Mouse (Mus musculus) heart, embryonic 11.5 days (tissue): ENCODE measurements around the gene Zswim1. TPM values are rescaled to one million over a fixed set of nuclear protein-coding genes. Genes with fewer than 3 reads are reported as not detected.
A peak's percentile ranks its signal among the peaks of the same experiment; 100 is the strongest.
"Not testable (repeated sequence)": the region's sequence is repeated elsewhere in the genome, so short reads cannot be mapped to it uniquely, and the experiment has no call there.

Experiments used
- ATAC-seq: fragments of 200-750 bp; cut with Nextera tagmentation; replicated peaks from 2 replicates; pipeline ENCODE4 v1.8.0; 2017; ENCODE audit warnings: moderate library complexity; ENCODE audit not compliant: insufficient number of reproducible peaks, low FRiP score, low TSS enrichment
- H3K27ac ChIP-seq: fragments of 300-500 bp; sonication (generic); 2 replicates; pipeline ENCODE4 v1.5.1; 2014; ENCODE audit warnings: mild to moderate bottlenecking, low read depth, low read length
- H3K27me3 ChIP-seq: fragments of 300-500 bp; sonication (generic); 2 replicates; pipeline ENCODE4 v1.6.1; 2014; ENCODE audit warnings: mild to moderate bottlenecking, low read length, mixed read lengths; ENCODE audit not compliant: control insufficient read depth, insufficient read depth
- H3K36me3 ChIP-seq: fragments of 300-500 bp; sonication (generic); 2 replicates; pipeline ENCODE4 v1.6.1; 2014; ENCODE audit warnings: mild to moderate bottlenecking, low read length, moderate library complexity, mixed read lengths; ENCODE audit not compliant: control insufficient read depth, insufficient read depth
- H3K4me1 ChIP-seq: fragments of 300-500 bp; sonication (generic); 2 replicates; pipeline ENCODE4 v1.6.1; 2014; ENCODE audit warnings: low read length; ENCODE audit not compliant: control insufficient read depth, insufficient read depth
- H3K4me2 ChIP-seq: fragments of 300-500 bp; sonication (generic); 2 replicates; pipeline ENCODE4 v1.6.1; 2014; ENCODE audit warnings: mild to moderate bottlenecking, moderate library complexity
- H3K4me3 ChIP-seq: fragments of 300-500 bp; sonication (generic); 2 replicates; pipeline ENCODE4 v1.5.1; 2014; ENCODE audit warnings: low read depth, low read length
- H3K9ac ChIP-seq: fragments of 300-500 bp; sonication (generic); 2 replicates; pipeline ENCODE4 v1.6.1; 2014; ENCODE audit warnings: mild to moderate bottlenecking, low read depth, low read length, moderate library complexity
- H3K9me3 ChIP-seq: fragments of 300-500 bp; sonication (generic); replicated peaks from 2 replicates; pipeline ENCODE4 v1.6.1; 2016; ENCODE audit warnings: low read length; ENCODE audit not compliant: control insufficient read depth
- WGBS: fragments of 180-500 bp; shearing (Covaris S2); extraction: QIAGEN DNeasy Blood & Tissue Kit; methylation state at CpG from one replicate; pipeline ENCODE4 v1.1.7; 2014; ENCODE audit not compliant: insufficient replicate concordance; 5-methylcytosine and 5-hydroxymethylcytosine counted together
- polyA plus RNA-seq: library from polyadenylated mRNA; unstranded; fragments of >200 nt; fragmentation: Nextera tagmentation; extraction: Ambion mirVana; gene quantifications from 2 replicates; pipeline ENCODE4 v1.2.1, GENCODE M21; 2014

Gene Zswim1
- polyA plus RNA-seq, 1 experiment from 2014 or later: 11.4 TPM

- no peak for ATAC-seq
- no peaks in the 10 kb centered on the region for H3K9me3 ChIP-seq
- 54% methylated on average over 3 of the region's 3 CpGs for WGBS
- H3K4me3 ChIP-seq: no peak overlapping the region
- no peaks in the 10 kb centered on the region for H3K36me3 ChIP-seq
- no peak overlapping the region for H3K9ac ChIP-seq
- H3K27me3 ChIP-seq: no peaks in the 10 kb centered on the region
- peak overlapping the region; percentile 71 for H3K27ac ChIP-seq
- peaks cover 13% of the 10 kb centered on the region for H3K4me1 ChIP-seq
- no peak overlapping the region for H3K4me2 ChIP-seq
Observed at GRCm38 (mm10) chr2:164873621-164874020, 51.1 kb downstream of the Zswim1 start.

- 15% methylated on average over 1 of the region's 1 CpGs for WGBS
- H3K9me3 ChIP-seq: no peaks in the 10 kb centered on the region
- no peaks in the 10 kb centered on the region for H3K27me3 ChIP-seq
- H3K4me2 ChIP-seq: no peak overlapping the region
- no peaks in the 10 kb centered on the region for H3K36me3 ChIP-seq
- H3K27ac ChIP-seq: peak overlapping the region; percentile 71
- peaks cover 13% of the 10 kb centered on the region for H3K4me1 ChIP-seq
- H3K4me3 ChIP-seq: no peak overlapping the region
- 0 out of 2 replicates have a peak overlapping the region, but pooled peaks have one; percentile 28 for H3K9ac ChIP-seq
- ATAC-seq: no peak
Observed at GRCm38 (mm10) chr2:164874239-164874769, 51.8 kb downstream of the Zswim1 start.

- not testable (repeated sequence) for H3K36me3 ChIP-seq, H3K4me2 ChIP-seq, H3K9ac ChIP-seq, H3K4me3 ChIP-seq, ATAC-seq, H3K9me3 ChIP-seq, H3K27ac ChIP-seq, H3K27me3 ChIP-seq
- 36% methylated on average over 2 of the region's 2 CpGs for WGBS
- peaks cover 13% of the 10 kb centered on the region for H3K4me1 ChIP-seq
Observed at GRCm38 (mm10) chr2:164875648-164876047, 53.2 kb downstream of the Zswim1 start.

Other genes with a start within 250 kb of the Zswim1 start
- gene Spint3, start 249.2 kb upstream of the Zswim1 start, polyA plus RNA-seq: not detected in 2 replicates
- not detected in 2 replicates for gene Wfdc6a, start 237.2 kb upstream of the Zswim1 start, polyA plus RNA-seq
- not detected in 2 replicates for gene Eppin, start 229.1 kb upstream of the Zswim1 start, polyA plus RNA-seq
- not detected in 2 replicates for gene Wfdc6b, start 209.2 kb upstream of the Zswim1 start, polyA plus RNA-seq
- gene Wfdc8, start 209.1 kb upstream of the Zswim1 start, polyA plus RNA-seq: not detected in 2 replicates
- gene Wfdc16, start 183.9 kb upstream of the Zswim1 start, polyA plus RNA-seq: not detected in 2 replicates
- 0.53 TPM in 1 of 2 replicates, not detected in the other for gene Wfdc10, start 166.6 kb upstream of the Zswim1 start, polyA plus RNA-seq
- gene Wfdc9, start 166.1 kb upstream of the Zswim1 start, polyA plus RNA-seq: not detected in 2 replicates
- gene Wfdc11, start 148.6 kb upstream of the Zswim1 start, polyA plus RNA-seq: not detected in 2 replicates
- not detected in 2 replicates for gene Wfdc13, start 137.6 kb upstream of the Zswim1 start, polyA plus RNA-seq
- not detected in 2 replicates for gene Spint4, start 124.2 kb upstream of the Zswim1 start, polyA plus RNA-seq
- not detected in 2 replicates for gene Spint5, start 107.4 kb upstream of the Zswim1 start, polyA plus RNA-seq
- 0.19 TPM in 1 of 2 replicates, not detected in the other for gene Wfdc3, start 76.8 kb upstream of the Zswim1 start, polyA plus RNA-seq
- 52.6 and 57.3 TPM in 2 replicates for gene Dnttip1, start 76.7 kb upstream of the Zswim1 start, polyA plus RNA-seq
- gene Ube2c, start 52.8 kb upstream of the Zswim1 start, polyA plus RNA-seq: 449 and 506 TPM in 2 replicates
- gene Tnnc2, start 42.7 kb upstream of the Zswim1 start, polyA plus RNA-seq: 0.48 and 1.4 TPM in 2 replicates
- gene Snx21, start 36.9 kb upstream of the Zswim1 start, polyA plus RNA-seq: 25.1 and 27.2 TPM in 2 replicates
- gene Acot8, start 17.8 kb upstream of the Zswim1 start, polyA plus RNA-seq: 15.1 and 16.8 TPM in 2 replicates
- gene Zswim3, start 17.6 kb upstream of the Zswim1 start, polyA plus RNA-seq: 7.2 and 7.4 TPM in 2 replicates
- 0.30 TPM in 1 of 2 replicates, not detected in the other for gene Spata25, start 5.9 kb downstream of the Zswim1 start, polyA plus RNA-seq
- gene Ctsa, start 10.2 kb downstream of the Zswim1 start, polyA plus RNA-seq: 143 and 149 TPM in 2 replicates
- gene Neurl2, start 10.8 kb downstream of the Zswim1 start, polyA plus RNA-seq: 41.9 and 43.2 TPM in 2 replicates
- gene Pltp, start 35.0 kb downstream of the Zswim1 start, polyA plus RNA-seq: 10.4 and 10.8 TPM in 2 replicates
- 50.1 and 54.8 TPM in 2 replicates for gene Pcif1, start 56.6 kb downstream of the Zswim1 start, polyA plus RNA-seq
- gene Zfp335, start 89.1 kb downstream of the Zswim1 start, polyA plus RNA-seq: 8.8 and 8.9 TPM in 2 replicates
- gene Mmp9, start 118.1 kb downstream of the Zswim1 start, polyA plus RNA-seq: 0.16 and 0.46 TPM in 2 replicates
- 1.0 and 1.6 TPM in 2 replicates for gene Slc12a5, start 138.1 kb downstream of the Zswim1 start, polyA plus RNA-seq
- gene Ncoa5, start 212.2 kb downstream of the Zswim1 start, polyA plus RNA-seq: 36.0 and 39.8 TPM in 2 replicates
- gene Cd40, start 232.9 kb downstream of the Zswim1 start, polyA plus RNA-seq: 9.6 and 9.7 TPM in 2 replicates